Mouse (Mus musculus): ENCODE data around the gene Zc3h12d.

DNA sequence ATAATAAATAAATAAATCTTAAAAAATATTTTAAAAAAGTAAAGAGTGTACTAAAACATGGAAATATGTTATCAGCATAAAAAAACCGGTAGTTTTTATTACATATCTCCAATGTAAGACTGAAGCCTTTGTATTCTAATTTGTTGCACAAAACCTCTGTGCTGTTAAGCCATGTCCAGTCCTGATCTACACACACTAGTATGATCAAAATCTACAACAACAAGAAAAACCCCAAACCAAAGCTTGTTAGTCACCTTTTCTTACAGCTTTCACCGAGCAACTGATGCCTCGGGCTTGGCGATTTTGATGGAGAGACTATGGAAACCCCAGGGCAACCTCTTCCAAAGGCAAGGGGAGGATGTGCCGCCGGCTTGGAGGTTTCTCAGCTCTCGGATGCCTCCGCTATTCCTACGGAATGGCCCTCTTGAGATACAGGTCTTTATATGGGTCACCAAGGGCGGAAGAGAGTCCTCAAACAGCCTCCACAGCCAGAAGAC is 40.0 kb upstream of the Zc3h12d start:
- no peak for TF ChIP-seq CTCF (IDR thresholded peaks at IDR 0.05; ENCODE audit: low read depth)
- no peak for TF ChIP-seq EP300 (IDR thresholded peaks at IDR 0.05; ENCODE audit: low read depth)

All from liver, postnatal 0 days (tissue).